Mouse (Mus musculus): ENCODE measurements around the gene Pax7. TPM values are rescaled to one million over a fixed set of nuclear protein-coding genes. Genes with fewer than 3 reads are reported as not detected.

Pax7 gene
- polyA plus RNA-seq, 1 experiment from 2014 or later: 0.03 TPM

DNA sequence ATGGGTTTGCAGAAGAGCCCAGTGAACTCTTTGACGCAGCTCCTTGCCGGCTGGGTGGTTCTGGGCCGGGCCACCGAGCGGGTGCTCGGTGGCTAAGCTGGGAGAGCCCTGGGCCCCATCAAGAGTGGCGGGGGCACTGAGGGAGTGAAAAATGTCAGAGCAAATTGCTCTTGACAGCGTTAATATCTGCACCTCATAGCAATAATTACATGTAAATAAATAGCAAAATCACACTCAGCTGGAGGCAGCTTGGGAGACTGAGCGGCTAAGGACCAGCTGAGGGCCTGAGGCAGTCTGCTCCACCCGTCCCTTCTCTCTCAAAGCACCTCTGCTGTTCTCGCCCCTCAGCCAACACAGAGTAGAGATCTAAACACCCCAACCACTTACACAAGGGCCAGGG is 72.6 kb downstream of the Pax7 start:
- 60% methylated on average over 11 of the region's 11 CpGs for WGBS
- H3K4me3 ChIP-seq (replicated peaks): no peak overlapping the region
- H3K4me1 ChIP-seq: no peaks in the 10 kb centered on the region

DNA sequence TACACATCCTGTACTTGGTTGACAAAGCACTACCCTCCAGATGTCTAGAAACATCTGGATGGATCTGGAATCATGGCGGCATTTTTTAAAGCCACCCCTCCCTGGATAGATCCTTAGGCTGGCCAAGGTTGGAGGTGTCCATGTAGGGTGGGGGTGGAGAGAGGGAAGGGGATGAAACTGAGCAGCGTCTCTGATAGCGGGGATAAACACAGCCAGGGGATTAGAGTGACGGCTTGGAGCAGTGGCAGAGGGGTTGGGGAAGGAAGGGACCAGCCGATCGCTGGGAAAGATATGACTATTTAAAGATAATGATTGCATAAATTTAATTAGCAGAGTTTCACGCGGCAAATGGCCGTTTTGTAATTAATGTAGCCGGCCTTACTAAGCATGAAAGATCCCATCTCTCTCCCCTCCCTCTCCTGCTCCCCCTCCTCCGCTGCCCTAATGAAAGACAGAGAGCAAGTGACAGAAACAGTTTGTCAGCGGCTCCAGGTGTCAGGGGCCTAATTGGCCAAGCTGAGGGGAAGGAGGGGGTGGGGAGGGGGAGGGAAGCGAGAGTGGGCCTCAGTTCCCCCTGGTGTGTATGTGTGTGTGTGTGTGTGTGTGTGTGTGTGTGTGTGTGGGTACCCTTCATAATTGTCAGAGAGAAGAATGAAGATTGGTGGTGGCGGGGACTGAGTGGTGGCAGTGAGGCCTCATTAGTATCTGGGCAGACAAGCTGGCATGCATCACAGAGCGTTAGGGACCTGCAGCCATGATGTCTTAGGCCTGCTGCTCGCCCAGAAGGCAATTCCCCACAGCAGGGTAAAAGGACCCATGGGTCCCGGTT is 74.6 kb downstream of the Pax7 start:
- 20% methylated on average over 17 of the region's 17 CpGs for WGBS
- Histone ChIP-seq H3K4me1 (no peaks in the 10 kb centered on the region), H3K4me3 (replicated peaks) (no peak overlapping the region), H3K9me3 (no peaks in the 10 kb centered on the region), H3K27me3 (replicated peaks) (peaks cover 32% of the 10 kb centered on the region; the same call in 1 of the 2 replicates), H3K27ac (no peak overlapping the region), H3K9ac (no peak overlapping the region), H3K36me3 (no peaks in the 10 kb centered on the region), H3K4me2 (no peak overlapping the region)
- ATAC-seq (ENCODE audit: insufficient read depth, low FRiP score, low read depth): no peak

More for the DNA sequence above, 72.6 kb downstream of the Pax7 start:
- peaks cover 33% of the 10 kb centered on the region; the same call in 1 of the 2 replicates for H3K27me3 ChIP-seq (replicated peaks)
- H3K36me3 ChIP-seq: no peaks in the 10 kb centered on the region
- ATAC-seq (ENCODE audit: insufficient read depth, low FRiP score, low read depth): no peak
- no peak overlapping the region for H3K9ac ChIP-seq
- no peaks in the 10 kb centered on the region for H3K9me3 ChIP-seq
- no peak overlapping the region for H3K4me2 ChIP-seq
- H3K27ac ChIP-seq: no peak overlapping the region

DNA sequence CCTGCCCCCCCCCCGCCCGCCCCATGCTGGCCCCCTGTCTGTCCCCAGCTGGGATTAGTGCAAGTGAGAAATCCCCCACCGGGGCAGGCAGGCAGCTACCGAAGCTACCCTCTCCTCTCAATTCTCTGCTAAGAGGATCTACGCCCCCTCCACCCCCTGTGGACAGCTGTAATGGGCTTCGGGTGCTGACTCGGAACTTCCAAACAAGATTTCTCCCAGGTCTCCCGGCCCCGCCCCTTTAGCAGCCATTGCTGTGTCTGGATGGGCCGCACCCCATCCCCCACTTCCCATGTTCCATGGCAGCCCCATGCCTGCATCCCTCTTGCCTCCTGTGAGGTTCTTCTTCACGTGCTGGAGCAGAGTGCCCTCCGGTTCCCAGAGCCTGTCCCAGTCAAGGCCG is 76.4 kb downstream of the Pax7 start:
- Histone ChIP-seq H3K4me1 (no peaks in the 10 kb centered on the region), H3K9ac (no peak overlapping the region), H3K27ac (no peak overlapping the region), H3K4me2 (no peak overlapping the region), H3K4me3 (replicated peaks) (no peak overlapping the region), H3K36me3 (no peaks in the 10 kb centered on the region), H3K9me3 (no peaks in the 10 kb centered on the region), H3K27me3 (replicated peaks) (peaks cover 19% of the 10 kb centered on the region; the same call in 1 of the 2 replicates)
- 12% methylated on average over 11 of the region's 13 CpGs for WGBS
- ATAC-seq (ENCODE audit: insufficient read depth, low FRiP score, low read depth): no peak

DNA sequence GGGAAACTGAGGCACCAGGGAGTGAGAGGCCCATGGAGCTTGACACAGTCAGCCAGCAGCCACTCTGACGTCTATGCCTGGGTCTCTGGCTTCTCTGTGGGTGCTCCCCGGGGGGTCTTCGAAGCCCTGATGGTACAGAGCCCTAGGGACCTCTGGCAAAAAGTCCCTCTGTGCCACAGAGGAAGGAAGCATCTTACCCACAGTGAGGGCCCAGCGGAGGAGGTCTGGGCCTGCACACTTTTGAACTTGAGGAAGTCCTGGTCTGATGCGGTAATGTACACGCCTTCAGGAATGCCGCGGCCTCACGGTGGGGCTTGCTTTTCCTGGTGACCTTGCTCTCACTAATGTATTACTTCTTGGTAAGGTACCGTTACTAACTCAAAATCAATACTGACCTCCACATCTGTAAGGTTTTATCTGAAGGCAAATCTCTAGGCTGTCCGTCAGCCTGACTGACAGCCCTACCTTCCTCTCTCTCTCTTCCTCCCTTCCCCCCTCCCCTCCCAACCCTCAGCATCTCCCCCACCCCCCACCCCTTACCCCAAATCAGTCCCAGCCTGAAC is 79.1 kb downstream of the Pax7 start:
- Histone ChIP-seq H3K4me2 (no peak overlapping the region), H3K36me3 (no peaks in the 10 kb centered on the region), H3K9me3 (no peaks in the 10 kb centered on the region), H3K9ac (no peak overlapping the region), H3K4me1 (no peaks in the 10 kb centered on the region), H3K27ac (no peak overlapping the region), H3K27me3 (replicated peaks) (peaks cover 18% of the 10 kb centered on the region; the same call in 1 of the 2 replicates), H3K4me3 (replicated peaks) (no peak overlapping the region)
- no peak for ATAC-seq (ENCODE audit: insufficient read depth, low FRiP score, low read depth)
- WGBS: 34% methylated on average over 11 of the region's 11 CpGs

DNA sequence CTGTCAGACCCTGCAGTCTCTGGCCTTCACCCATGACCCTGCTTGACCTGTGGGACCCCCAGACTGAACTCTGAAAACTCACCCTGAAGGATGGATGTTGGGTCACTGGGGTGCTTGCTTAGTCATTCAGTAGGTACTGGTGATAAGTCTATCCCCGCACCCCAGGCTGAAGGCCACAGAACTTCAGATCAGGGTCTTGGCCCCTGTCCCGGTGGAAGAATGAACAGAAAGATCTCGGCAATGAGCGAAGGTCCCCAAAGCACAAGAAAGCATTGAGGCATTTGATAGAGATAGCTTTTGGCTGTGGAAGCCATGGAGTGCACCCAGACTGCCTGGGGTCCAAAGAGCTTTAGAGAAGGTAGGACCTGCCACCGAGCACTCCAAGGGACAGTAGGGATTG is 82.4 kb downstream of the Pax7 start:
- Histone ChIP-seq H3K9me3 (no peaks in the 10 kb centered on the region), H3K9ac (no peak overlapping the region), H3K4me1 (no peaks in the 10 kb centered on the region), H3K27ac (no peak overlapping the region), H3K36me3 (no peaks in the 10 kb centered on the region), H3K4me2 (no peak overlapping the region), H3K4me3 (replicated peaks) (no peak overlapping the region), H3K27me3 (replicated peaks) (peaks cover 4% of the 10 kb centered on the region; the same call in 1 of the 2 replicates)
- no peak for ATAC-seq (ENCODE audit: insufficient read depth, low FRiP score, low read depth)
- WGBS: 79% methylated on average over 5 of the region's 5 CpGs

DNA sequence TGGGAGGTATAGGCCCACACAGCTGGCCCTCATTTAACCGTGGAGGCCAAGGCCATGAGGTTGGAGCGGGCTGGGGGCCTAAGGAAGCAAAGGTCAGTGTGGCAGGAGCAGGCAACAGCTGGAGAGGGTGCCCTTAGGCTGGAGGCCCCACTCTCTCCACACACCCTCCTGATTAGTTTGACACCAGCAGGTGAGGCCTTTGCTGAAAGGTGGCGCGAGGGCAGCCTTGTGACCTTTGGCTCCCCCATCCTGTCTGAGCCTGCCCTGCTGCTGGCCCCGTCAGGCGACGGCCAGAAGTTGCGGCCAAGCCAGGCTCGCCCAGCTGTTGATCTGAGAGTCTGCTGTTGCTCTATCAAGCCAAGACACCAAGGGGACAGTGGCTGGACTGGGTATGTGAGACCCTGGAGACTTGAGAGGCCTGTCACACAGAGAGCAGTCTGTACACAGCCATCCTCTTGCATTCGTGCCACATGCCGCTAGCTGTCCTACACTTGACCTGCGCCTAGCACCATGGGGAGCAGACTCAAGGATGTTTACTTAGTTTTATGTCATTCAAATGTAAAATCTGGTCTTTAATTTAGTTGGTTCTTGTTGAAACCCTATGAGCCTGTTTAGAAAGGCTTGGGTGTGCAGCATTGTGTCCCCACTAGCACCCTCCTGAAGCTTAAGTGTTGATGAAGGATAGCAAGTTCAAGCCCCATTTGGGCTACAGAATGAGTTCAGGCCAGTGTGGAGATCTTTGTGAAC is 86.0 kb downstream of the Pax7 start:
- Histone ChIP-seq H3K9ac (no peak overlapping the region), H3K27ac (no peak overlapping the region), H3K4me1 (no peaks in the 10 kb centered on the region), H3K4me3 (replicated peaks) (no peak overlapping the region), H3K9me3 (no peaks in the 10 kb centered on the region), H3K4me2 (no peak overlapping the region), H3K27me3 (replicated peaks) (no peaks in the 10 kb centered on the region), H3K36me3 (no peaks in the 10 kb centered on the region)
- ATAC-seq (ENCODE audit: insufficient read depth, low FRiP score, low read depth): no peak; the same call in 1 of the 2 replicates
- 39% methylated on average over 12 of the region's 12 CpGs for WGBS

DNA sequence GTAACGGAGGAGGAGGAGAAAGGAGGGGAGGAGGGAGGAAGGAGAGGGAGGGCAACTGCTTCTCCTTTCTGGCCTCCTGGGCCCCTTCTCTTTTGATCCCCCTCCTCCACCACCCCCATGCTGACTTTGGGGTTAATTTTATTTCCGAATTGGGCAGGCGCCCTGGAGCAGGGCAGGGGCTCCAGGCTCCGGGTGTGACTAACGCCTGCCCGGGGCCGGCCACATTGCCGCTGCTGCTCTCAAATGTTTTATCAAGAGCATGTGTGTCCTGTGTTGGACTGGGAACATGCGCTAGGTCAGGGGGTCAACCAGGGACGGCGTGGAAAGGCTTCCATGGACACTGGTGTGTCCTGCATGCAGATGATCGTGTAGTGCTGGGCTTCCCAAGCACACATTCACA is 87.2 kb downstream of the Pax7 start:
- Histone ChIP-seq H3K9me3 (no peaks in the 10 kb centered on the region), H3K9ac (no peak overlapping the region), H3K4me1 (no peaks in the 10 kb centered on the region), H3K27ac (no peak overlapping the region), H3K36me3 (no peaks in the 10 kb centered on the region), H3K27me3 (replicated peaks) (no peaks in the 10 kb centered on the region), H3K4me3 (replicated peaks) (no peak overlapping the region), H3K4me2 (no peak overlapping the region)
- WGBS: 52% methylated on average over 12 of the region's 12 CpGs
- ATAC-seq (ENCODE audit: insufficient read depth, low FRiP score, low read depth): no peak

DNA sequence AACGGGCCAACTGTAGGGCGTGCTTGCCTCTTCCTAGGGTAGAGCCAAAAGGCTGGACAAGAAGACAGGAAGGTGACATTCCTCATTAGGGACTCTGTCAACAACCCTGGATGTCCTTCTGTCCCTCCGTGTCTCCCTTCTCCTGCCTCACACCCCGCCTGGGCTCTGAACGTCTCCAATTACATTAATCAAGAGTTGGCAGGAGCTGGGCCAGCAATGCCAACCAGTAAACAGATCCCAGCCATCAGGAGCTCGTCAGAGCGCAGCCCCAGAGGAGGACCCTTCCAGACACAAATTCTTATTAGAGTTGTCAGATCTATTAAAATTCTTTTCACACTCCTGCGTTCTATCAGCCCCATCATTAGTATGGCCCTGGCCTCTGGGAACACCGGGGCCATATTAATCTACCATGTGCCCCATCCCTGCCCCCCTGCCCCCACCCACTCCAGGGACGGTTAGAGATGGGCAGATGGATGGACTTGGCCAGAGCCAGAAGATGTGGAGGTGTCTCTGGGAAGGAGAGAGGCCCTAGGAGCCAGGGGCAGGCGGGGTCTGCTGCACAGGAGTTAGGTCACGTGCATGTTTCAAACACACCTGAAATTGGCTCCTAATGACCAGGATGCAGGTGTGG is 88.4 kb downstream of the Pax7 start:
- Histone ChIP-seq H3K36me3 (no peaks in the 10 kb centered on the region), H3K9ac (no peak overlapping the region), H3K9me3 (no peaks in the 10 kb centered on the region), H3K27ac (no peak overlapping the region), H3K27me3 (replicated peaks) (no peaks in the 10 kb centered on the region), H3K4me2 (no peak overlapping the region), H3K4me3 (replicated peaks) (no peak overlapping the region), H3K4me1 (no peaks in the 10 kb centered on the region)
- ATAC-seq (ENCODE audit: insufficient read depth, low FRiP score, low read depth): no peak
- 53% methylated on average over 12 of the region's 12 CpGs for WGBS

DNA sequence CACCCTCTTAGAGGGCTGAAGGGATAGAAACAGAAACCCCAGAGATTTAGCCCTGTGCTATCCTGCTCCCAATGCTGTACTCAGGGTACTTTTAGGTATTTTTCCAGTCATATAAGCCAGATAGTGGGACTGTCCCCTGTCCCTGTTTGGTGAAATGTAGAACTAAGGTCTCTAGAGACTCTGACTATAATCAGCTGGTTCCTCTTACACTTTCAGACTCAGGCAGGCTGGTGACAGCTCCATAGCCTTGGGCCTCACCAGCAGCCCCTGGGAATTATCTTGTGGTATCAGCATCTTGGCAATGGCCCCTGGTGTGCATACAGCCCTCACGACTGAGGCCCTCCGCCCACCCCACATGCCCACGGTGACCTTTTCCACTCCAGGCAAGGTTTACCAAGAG is 89.7 kb downstream of the Pax7 start:
- H3K27me3 ChIP-seq (replicated peaks): no peaks in the 10 kb centered on the region
- H3K36me3 ChIP-seq: no peaks in the 10 kb centered on the region
- H3K27ac ChIP-seq: no peak overlapping the region
- 58% methylated on average over 3 of the region's 3 CpGs for whole genome bisulfite sequencing
- H3K4me2 ChIP-seq: no peak overlapping the region
- no peaks in the 10 kb centered on the region for H3K4me1 ChIP-seq
- no peaks in the 10 kb centered on the region for H3K9me3 ChIP-seq
- H3K9ac ChIP-seq: no peak overlapping the region
- no peak overlapping the region for H3K4me3 ChIP-seq (replicated peaks)
- no peak for ATAC-seq (ENCODE audit: insufficient read depth, low FRiP score, low read depth)

DNA sequence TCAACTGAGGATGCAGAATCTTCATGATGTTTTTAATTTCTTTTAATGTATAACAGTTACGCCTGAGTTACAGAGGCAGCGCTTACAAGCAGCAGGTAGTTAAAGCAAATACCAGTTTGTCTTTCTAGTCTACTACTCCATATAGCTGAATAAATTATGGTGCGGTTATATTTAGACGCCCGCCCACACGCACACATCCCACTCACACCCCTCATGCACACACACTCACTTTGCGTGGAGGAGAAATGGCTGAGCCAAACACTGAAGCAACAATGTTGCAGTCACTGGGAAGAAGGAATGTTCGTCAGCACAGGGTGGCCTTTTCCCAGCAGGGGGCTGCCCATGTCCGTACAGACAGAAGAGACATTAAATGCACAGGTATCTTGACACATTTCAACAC is 96.3 kb downstream of the Pax7 start:
- 83% methylated on average over 9 of the region's 9 CpGs for WGBS
- no peaks in the 10 kb centered on the region for H3K27me3 ChIP-seq (replicated peaks)
- H3K4me2 ChIP-seq: no peak overlapping the region
- no peaks in the 10 kb centered on the region for H3K36me3 ChIP-seq
- H3K4me3 ChIP-seq (replicated peaks): no peak overlapping the region
- no peaks in the 10 kb centered on the region for H3K4me1 ChIP-seq
- H3K9ac ChIP-seq: no peak overlapping the region
- H3K9me3 ChIP-seq: no peaks in the 10 kb centered on the region
- no peak for ATAC-seq (ENCODE audit: insufficient read depth, low FRiP score, low read depth)
- H3K27ac ChIP-seq: no peak overlapping the region

DNA sequence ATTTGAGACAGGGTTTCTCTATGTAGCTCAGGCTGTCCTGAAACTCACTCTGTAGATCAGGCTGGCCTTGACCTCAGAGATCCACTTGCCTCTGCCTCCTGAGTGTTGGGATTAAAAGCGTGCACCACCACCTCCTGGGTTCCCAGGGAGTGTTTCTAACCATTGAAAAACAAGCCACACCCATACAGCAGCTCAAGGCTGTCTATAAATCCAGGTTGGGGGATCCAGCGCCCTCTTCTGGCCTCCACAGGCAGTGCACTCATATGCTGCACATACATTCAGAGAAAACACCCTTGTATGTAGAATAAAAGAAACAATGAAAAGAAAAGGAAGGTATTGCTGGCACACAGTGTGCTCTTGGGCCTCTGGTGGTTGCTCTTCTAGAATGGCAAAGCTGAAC is 106.2 kb downstream of the Pax7 start:
- no peaks in the 10 kb centered on the region for H3K9me3 ChIP-seq
- H3K4me2 ChIP-seq: no peak overlapping the region
- ATAC-seq (ENCODE audit: insufficient read depth, low FRiP score, low read depth): no peak
- no peaks in the 10 kb centered on the region for H3K36me3 ChIP-seq
- H3K27me3 ChIP-seq (replicated peaks): 0 out of 2 replicates have a peak, but pooled peaks cover 7% of the 10 kb centered on the region
- WGBS: 48% methylated on average over 2 of the region's 2 CpGs
- no peak overlapping the region for H3K9ac ChIP-seq
- no peak overlapping the region for H3K4me3 ChIP-seq (replicated peaks)
- H3K27ac ChIP-seq: no peak overlapping the region
- H3K4me1 ChIP-seq: no peaks in the 10 kb centered on the region
